Mouse (Mus musculus) small intestine, adult 2 months (tissue): Measurements from ENCODE around the gene Olfr1484.

Experiments
- CTCF ChIP-seq: fragments of 200-500 bp; IDR thresholded peaks from 2 replicates; pipeline ENCODE4 v1.5.1; 2012; ENCODE audit warnings: low read depth, mild to moderate bottlenecking, control low read depth, inconsistent platforms, low read length, moderate library complexity, mixed read lengths; ENCODE audit not compliant: insufficient replicate concordance, insufficient read length; ENCODE audit errors: extremely low read depth
- POLR2A ChIP-seq: fragments of 200-500 bp; IDR thresholded peaks from 2 replicates; pipeline ENCODE4 v1.6.1; 2012; ENCODE audit warnings: low read depth, mild to moderate bottlenecking, control low read depth, inconsistent platforms, low read length, moderate library complexity

DNA sequence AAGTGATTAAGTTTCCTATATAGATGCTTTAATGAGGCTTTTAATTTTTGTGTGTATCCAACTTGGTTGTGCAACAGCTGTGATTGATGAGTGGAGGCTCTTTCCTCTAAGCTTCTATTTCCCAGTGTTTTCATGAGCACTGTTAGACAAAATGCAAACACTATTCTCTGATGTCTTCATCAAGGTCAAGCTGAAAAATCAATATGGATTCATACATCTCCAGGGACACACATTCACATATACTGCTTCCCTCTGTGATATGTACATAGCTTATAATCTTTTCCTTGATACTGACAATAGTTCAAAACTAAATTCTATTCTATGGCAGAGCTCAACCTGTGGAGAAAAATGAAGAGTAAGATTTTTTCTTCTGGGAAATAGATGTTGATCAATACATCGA, 48.0 kb downstream of the Olfr1484 start, which contains the start of gene Olfr1489:
- no peak for TF ChIP-seq POLR2A
- TF ChIP-seq CTCF, result no peak
